Mouse (Mus musculus): ENCODE measurements around the gene Tmem258. TPM values are rescaled to one million over a fixed set of nuclear protein-coding genes. Genes with fewer than 3 reads are reported as not detected.

Gene Tmem258
- polyA plus RNA-seq, 1 experiment from 2014 or later, result 311 TPM

DNA sequence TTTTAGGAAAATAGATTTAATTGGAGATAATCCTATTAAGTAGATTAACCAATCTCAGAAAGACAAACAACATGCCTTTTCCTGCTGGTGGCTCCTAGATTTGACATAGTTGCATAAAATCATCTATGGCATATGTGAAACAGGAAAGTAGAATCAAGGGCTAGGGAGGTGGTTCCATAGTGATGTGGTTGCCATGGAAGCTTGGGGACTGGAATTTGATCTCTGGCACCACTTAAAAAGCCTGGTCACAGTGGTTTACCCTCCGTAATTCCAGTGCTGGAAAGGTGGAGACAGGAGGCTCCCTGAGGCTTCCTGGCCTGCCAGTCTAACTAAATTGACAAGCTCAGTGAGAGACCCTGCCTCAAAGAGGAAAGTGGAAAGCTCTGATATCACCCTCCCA lies 33.3 kb upstream of the Tmem258 start:
- Histone ChIP-seq H3K4me2 (ENCODE audit: low read length) (no peak overlapping the region), H3K9me3 (ENCODE audit: control insufficient read depth, low read length) (no peaks in the 10 kb centered on the region), H3K27ac (ENCODE audit: low read depth, low read length) (no peak overlapping the region), H3K27me3 (replicated peaks; ENCODE audit: control insufficient read depth, insufficient read depth, low read length) (no peaks in the 10 kb centered on the region), H3K36me3 (ENCODE audit: control insufficient read depth, insufficient read depth, low read length) (no peaks in the 10 kb centered on the region), H3K9ac (ENCODE audit: low read depth, low read length) (no peak overlapping the region), H3K4me1 (ENCODE audit: control insufficient read depth, insufficient read depth, low read depth, low read length) (no peaks in the 10 kb centered on the region), H3K4me3 (ENCODE audit: low read length) (no peak overlapping the region)
- 15% methylated on average over 1 of the region's 1 CpGs for WGBS
- ATAC-seq, result no peak

GRCm38 (mm10) chr19:10171359-10171758 lies 32.5 kb upstream of the Tmem258 start:
- Histone ChIP-seq H3K27me3 (replicated peaks; ENCODE audit: control insufficient read depth, insufficient read depth, low read length) (no peaks in the 10 kb centered on the region), H3K36me3 (ENCODE audit: control insufficient read depth, insufficient read depth, low read length) (no peaks in the 10 kb centered on the region), H3K9me3 (ENCODE audit: control insufficient read depth, low read length) (no peaks in the 10 kb centered on the region), H3K4me2 (ENCODE audit: low read length) (no peak overlapping the region), H3K27ac (ENCODE audit: low read depth, low read length) (no peak overlapping the region), H3K4me1 (ENCODE audit: control insufficient read depth, insufficient read depth, low read depth, low read length) (no peaks in the 10 kb centered on the region), H3K9ac (ENCODE audit: low read depth, low read length) (no peak overlapping the region), H3K4me3 (ENCODE audit: low read length) (no peak overlapping the region)
- no peak for ATAC-seq
- 88% methylated on average over 7 of the region's 7 CpGs for WGBS

GRCm38 (mm10) chr19:10171846-10172245 lies 32.0 kb upstream of the Tmem258 start:
- H3K36me3 ChIP-seq (ENCODE audit: control insufficient read depth, insufficient read depth, low read length), result no peaks in the 10 kb centered on the region
- no peak for ATAC-seq
- no peak overlapping the region for H3K27ac ChIP-seq (ENCODE audit: low read depth, low read length)
- no peaks in the 10 kb centered on the region for H3K27me3 ChIP-seq (replicated peaks; ENCODE audit: control insufficient read depth, insufficient read depth, low read length)
- no peak overlapping the region for H3K4me2 ChIP-seq (ENCODE audit: low read length)
- H3K4me3 ChIP-seq (ENCODE audit: low read length), result no peak overlapping the region
- no peak overlapping the region for H3K9ac ChIP-seq (ENCODE audit: low read depth, low read length)
- H3K9me3 ChIP-seq (ENCODE audit: control insufficient read depth, low read length), result no peaks in the 10 kb centered on the region
- no peaks in the 10 kb centered on the region for H3K4me1 ChIP-seq (ENCODE audit: control insufficient read depth, insufficient read depth, low read depth, low read length)

- Histone ChIP-seq H3K4me1 (ENCODE audit: control insufficient read depth, insufficient read depth, low read depth, low read length) (no peaks in the 10 kb centered on the region), H3K9ac (ENCODE audit: low read depth, low read length) (no peak overlapping the region), H3K4me2 (ENCODE audit: low read length) (no peak overlapping the region), H3K9me3 (ENCODE audit: control insufficient read depth, low read length) (no peaks in the 10 kb centered on the region), H3K36me3 (ENCODE audit: control insufficient read depth, insufficient read depth, low read length) (no peaks in the 10 kb centered on the region), H3K27ac (ENCODE audit: low read depth, low read length) (no peak overlapping the region), H3K4me3 (ENCODE audit: low read length) (no peak overlapping the region), H3K27me3 (replicated peaks; ENCODE audit: control insufficient read depth, insufficient read depth, low read length) (no peaks in the 10 kb centered on the region)
- ATAC-seq, result no peak
- 90% methylated on average over 5 of the region's 5 CpGs for WGBS
These were observed 30.6 kb upstream of the Tmem258 start for GRCm38 (mm10) chr19:10173116-10173718.

DNA sequence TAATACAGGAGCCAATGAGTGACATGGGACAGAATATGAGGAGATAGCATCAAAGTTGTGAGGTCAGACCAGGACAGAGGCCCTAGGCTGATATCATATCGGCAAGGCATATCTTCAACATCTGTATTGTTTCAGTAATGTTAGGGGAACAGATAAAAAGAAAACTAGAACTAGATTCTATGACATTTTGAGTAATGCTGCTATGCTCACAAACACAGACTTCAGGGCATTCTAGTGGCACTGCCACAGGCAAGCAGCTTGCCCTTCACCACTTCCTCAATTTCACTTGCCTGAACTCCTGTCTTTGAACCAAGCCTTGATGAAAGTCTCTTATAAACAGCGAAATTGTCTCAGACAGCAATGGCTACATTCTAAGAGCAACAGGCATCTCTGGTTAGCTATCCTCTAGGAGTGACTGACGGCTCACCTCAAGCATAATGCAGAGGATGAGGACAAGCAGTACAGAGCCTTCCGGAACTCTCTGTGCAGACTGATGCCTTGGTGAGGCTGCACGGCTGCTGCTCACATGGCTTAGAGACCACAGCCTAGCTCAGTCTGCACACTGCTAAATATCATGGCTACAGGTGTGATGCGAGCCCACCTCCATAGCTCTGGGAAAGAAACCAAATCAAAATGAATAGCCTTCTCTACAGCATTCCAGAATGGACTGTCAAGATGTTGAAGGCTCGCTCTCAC lies 29.8 kb upstream of the Tmem258 start:
- Histone ChIP-seq H3K36me3 (ENCODE audit: control insufficient read depth, insufficient read depth, low read length) (no peaks in the 10 kb centered on the region), H3K9me3 (ENCODE audit: control insufficient read depth, low read length) (no peaks in the 10 kb centered on the region), H3K4me1 (ENCODE audit: control insufficient read depth, insufficient read depth, low read depth, low read length) (no peaks in the 10 kb centered on the region), H3K9ac (ENCODE audit: low read depth, low read length) (no peak overlapping the region), H3K27ac (ENCODE audit: low read depth, low read length) (no peak overlapping the region), H3K4me3 (ENCODE audit: low read length) (no peak overlapping the region), H3K4me2 (ENCODE audit: low read length) (no peak overlapping the region), H3K27me3 (replicated peaks; ENCODE audit: control insufficient read depth, insufficient read depth, low read length) (no peaks in the 10 kb centered on the region)
- no peak for ATAC-seq
- 93% methylated on average over 7 of the region's 7 CpGs for WGBS

GRCm38 (mm10) chr19:10174956-10175355 lies 28.9 kb upstream of the Tmem258 start:
- Histone ChIP-seq H3K9ac (ENCODE audit: low read depth, low read length) (no peak overlapping the region), H3K4me3 (ENCODE audit: low read length) (no peak overlapping the region), H3K27ac (ENCODE audit: low read depth, low read length) (no peak overlapping the region), H3K4me1 (ENCODE audit: control insufficient read depth, insufficient read depth, low read depth, low read length) (no peaks in the 10 kb centered on the region), H3K4me2 (ENCODE audit: low read length) (no peak overlapping the region), H3K36me3 (ENCODE audit: control insufficient read depth, insufficient read depth, low read length) (no peaks in the 10 kb centered on the region), H3K27me3 (replicated peaks; ENCODE audit: control insufficient read depth, insufficient read depth, low read length) (no peaks in the 10 kb centered on the region), H3K9me3 (ENCODE audit: control insufficient read depth, low read length) (no peaks in the 10 kb centered on the region)
- 78% methylated on average over 4 of the region's 4 CpGs for WGBS
- ATAC-seq, result no peak

- no peak overlapping the region for H3K4me2 ChIP-seq (ENCODE audit: low read length)
- H3K36me3 ChIP-seq (ENCODE audit: control insufficient read depth, insufficient read depth, low read length), result no peaks in the 10 kb centered on the region
- no peaks in the 10 kb centered on the region for H3K9me3 ChIP-seq (ENCODE audit: control insufficient read depth, low read length)
- H3K4me1 ChIP-seq (ENCODE audit: control insufficient read depth, insufficient read depth, low read depth, low read length), result no peaks in the 10 kb centered on the region
- no peak overlapping the region for H3K9ac ChIP-seq (ENCODE audit: low read depth, low read length)
- no peak overlapping the region for H3K4me3 ChIP-seq (ENCODE audit: low read length)
- no peak for ATAC-seq
- 54% methylated on average over 1 of the region's 1 CpGs for WGBS
- H3K27me3 ChIP-seq (replicated peaks; ENCODE audit: control insufficient read depth, insufficient read depth, low read length), result no peaks in the 10 kb centered on the region
- no peak overlapping the region for H3K27ac ChIP-seq (ENCODE audit: low read depth, low read length)
These were observed 27.3 kb upstream of the Tmem258 start for GRCm38 (mm10) chr19:10176477-10176876.

DNA sequence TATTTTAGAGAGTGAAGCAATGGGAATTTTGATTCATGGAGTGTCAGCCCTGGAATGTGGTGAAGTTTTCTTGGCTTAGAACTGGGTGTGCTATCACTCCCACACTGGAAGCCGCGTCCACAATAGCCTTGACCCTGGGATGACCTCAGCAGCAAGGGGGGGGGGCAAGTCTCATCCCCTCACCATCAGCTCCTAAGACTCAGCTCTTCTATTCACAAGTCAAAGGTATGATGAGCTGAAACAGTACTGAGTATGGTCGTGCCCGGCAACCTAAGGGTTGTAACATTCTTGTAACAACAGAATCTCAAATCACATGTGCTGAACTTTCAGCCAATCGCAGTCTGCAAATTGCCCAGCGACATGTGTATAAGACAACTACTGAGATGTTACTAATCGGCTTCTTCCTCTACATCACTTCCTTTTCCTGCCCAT lies 26.9 kb upstream of the Tmem258 start:
- Histone ChIP-seq H3K27me3 (replicated peaks; ENCODE audit: control insufficient read depth, insufficient read depth, low read length) (no peaks in the 10 kb centered on the region), H3K4me1 (ENCODE audit: control insufficient read depth, insufficient read depth, low read depth, low read length) (no peaks in the 10 kb centered on the region), H3K4me2 (ENCODE audit: low read length) (no peak overlapping the region), H3K4me3 (ENCODE audit: low read length) (no peak overlapping the region), H3K9ac (ENCODE audit: low read depth, low read length) (no peak overlapping the region), H3K9me3 (ENCODE audit: control insufficient read depth, low read length) (no peaks in the 10 kb centered on the region), H3K36me3 (ENCODE audit: control insufficient read depth, insufficient read depth, low read length) (no peaks in the 10 kb centered on the region), H3K27ac (ENCODE audit: low read depth, low read length) (no peak overlapping the region)
- ATAC-seq, result no peak
- 57% methylated on average over 7 of the region's 7 CpGs for WGBS

GRCm38 (mm10) chr19:10181225-10181624 lies 22.6 kb upstream of the Tmem258 start:
- H3K4me3 ChIP-seq (ENCODE audit: low read length), result no peak overlapping the region
- H3K4me2 ChIP-seq (ENCODE audit: low read length), result no peak overlapping the region
- no peaks in the 10 kb centered on the region for H3K36me3 ChIP-seq (ENCODE audit: control insufficient read depth, insufficient read depth, low read length)
- no peaks in the 10 kb centered on the region for H3K27me3 ChIP-seq (replicated peaks; ENCODE audit: control insufficient read depth, insufficient read depth, low read length)
- H3K4me1 ChIP-seq (ENCODE audit: control insufficient read depth, insufficient read depth, low read depth, low read length), result peaks cover 19% of the 10 kb centered on the region
- no peak for ATAC-seq
- H3K27ac ChIP-seq (ENCODE audit: low read depth, low read length), result no peak overlapping the region
- 87% methylated on average over 7 of the region's 7 CpGs for WGBS
- H3K9ac ChIP-seq (ENCODE audit: low read depth, low read length), result no peak overlapping the region
- no peaks in the 10 kb centered on the region for H3K9me3 ChIP-seq (ENCODE audit: control insufficient read depth, low read length)
